Mouse (Mus musculus): ENCODE results near the gene Il4ra. TPM values are rescaled to one million over a fixed set of nuclear protein-coding genes. Genes with fewer than 3 reads are reported as not detected.

The Il4ra gene
- polyA plus RNA-seq, 1 experiment from 2014 or later: 16.5 TPM

DNA sequence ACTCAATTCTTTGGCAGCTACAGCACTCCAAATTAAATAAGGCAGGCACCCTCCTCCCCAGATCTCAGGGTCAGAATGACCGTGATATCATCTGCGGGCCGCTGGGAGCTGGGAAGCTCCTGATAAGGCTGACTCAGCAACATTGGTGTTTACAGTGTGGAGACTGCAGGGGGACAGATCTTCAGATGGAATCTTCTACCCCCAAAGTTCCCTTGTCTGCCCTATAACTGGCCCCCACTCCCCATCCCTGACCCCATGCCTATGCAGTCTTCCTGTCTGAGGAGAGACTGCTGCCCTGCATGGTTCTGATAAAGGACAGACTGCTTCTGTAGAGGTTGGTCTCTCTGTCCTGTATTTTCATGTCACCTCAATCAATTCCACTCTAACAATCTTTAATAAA, 28.9 kb upstream of the Il4ra start:
- no peaks in the 10 kb centered on the region for H3K9me3 ChIP-seq
- H3K4me3 ChIP-seq: no peak overlapping the region
- no peak overlapping the region for H3K27ac ChIP-seq
- H3K9ac ChIP-seq: no peak overlapping the region
- 32% methylated on average over 3 of the region's 3 CpGs for WGBS
- ATAC-seq (ENCODE audit: borderline replicate concordance, extremely low read depth, low FRiP score, low TSS enrichment): no peak
- no peaks in the 10 kb centered on the region for H3K36me3 ChIP-seq
- H3K4me2 ChIP-seq: no peak overlapping the region
- H3K27me3 ChIP-seq: no peaks in the 10 kb centered on the region
- H3K4me1 ChIP-seq: no peaks in the 10 kb centered on the region

DNA sequence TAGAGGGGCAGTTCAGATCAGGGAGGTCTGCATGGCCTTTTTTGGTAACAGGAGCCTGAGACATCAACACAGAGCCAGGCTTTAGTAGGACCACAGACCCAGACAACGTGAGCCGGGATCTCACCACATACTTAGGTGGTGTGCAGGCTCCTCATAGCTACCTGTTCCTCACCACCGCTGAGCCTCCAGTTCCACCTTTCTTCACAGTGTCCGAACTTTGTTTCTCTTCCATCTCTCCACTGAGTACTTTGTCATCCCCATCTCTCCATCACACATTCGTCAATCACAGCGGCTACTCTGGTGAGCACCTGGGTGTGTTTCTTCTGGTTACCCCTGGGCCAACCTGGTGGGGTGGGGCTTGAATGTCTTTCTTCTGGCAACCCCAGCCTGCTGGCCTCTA, 24.7 kb upstream of the Il4ra start:
- Histone ChIP-seq H3K4me2 (no peak overlapping the region), H3K9ac (no peak overlapping the region), H3K27ac (no peak overlapping the region), H3K36me3 (no peaks in the 10 kb centered on the region), H3K4me3 (no peak overlapping the region), H3K9me3 (no peaks in the 10 kb centered on the region), H3K4me1 (no peaks in the 10 kb centered on the region), H3K27me3 (no peaks in the 10 kb centered on the region)
- 89% methylated on average over 6 of the region's 6 CpGs for WGBS
- no peak for ATAC-seq (ENCODE audit: borderline replicate concordance, extremely low read depth, low FRiP score, low TSS enrichment)

DNA sequence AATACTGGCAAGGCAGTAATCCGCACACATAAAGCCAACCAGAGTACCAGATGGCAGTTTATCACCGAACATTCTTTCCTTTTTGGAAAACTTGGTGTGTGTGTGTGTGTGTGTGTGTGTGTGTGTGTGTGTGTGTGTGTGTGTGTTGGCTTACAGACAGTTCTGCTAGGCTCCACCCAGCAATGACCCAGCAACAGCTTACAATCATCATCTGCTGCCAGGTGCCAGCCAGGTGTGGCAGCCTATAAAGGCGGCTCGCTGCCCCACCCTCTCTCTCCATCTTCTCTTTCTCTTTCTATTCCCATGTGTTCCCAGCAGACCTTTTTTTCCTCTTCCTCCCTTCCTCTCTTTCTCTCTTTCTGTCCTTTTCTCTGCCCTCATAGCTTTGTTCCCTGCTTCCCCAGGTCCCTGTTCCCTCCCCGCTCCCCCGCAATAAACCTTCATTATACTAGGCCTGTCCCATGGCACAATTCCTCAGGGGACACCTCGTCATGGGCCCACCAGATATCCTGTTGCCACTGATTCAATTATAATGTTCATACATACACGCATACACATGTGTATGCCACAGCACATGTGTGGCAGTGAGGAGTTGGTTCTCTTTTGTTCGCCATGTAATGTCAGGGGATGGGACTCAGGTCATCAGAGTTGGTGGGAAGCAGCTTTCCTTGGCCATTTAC, 23.9 kb upstream of the Il4ra start:
- ATAC-seq (ENCODE audit: borderline replicate concordance, extremely low read depth, low FRiP score, low TSS enrichment): no peak
- H3K27me3 ChIP-seq: no peaks in the 10 kb centered on the region
- H3K4me3 ChIP-seq: no peak overlapping the region
- no peaks in the 10 kb centered on the region for H3K9me3 ChIP-seq
- no peak overlapping the region for H3K4me2 ChIP-seq
- H3K27ac ChIP-seq: no peak overlapping the region
- 86% methylated on average over 9 of the region's 9 CpGs for WGBS
- no peak overlapping the region for H3K9ac ChIP-seq
- no peaks in the 10 kb centered on the region for H3K4me1 ChIP-seq
- H3K36me3 ChIP-seq: no peaks in the 10 kb centered on the region

DNA sequence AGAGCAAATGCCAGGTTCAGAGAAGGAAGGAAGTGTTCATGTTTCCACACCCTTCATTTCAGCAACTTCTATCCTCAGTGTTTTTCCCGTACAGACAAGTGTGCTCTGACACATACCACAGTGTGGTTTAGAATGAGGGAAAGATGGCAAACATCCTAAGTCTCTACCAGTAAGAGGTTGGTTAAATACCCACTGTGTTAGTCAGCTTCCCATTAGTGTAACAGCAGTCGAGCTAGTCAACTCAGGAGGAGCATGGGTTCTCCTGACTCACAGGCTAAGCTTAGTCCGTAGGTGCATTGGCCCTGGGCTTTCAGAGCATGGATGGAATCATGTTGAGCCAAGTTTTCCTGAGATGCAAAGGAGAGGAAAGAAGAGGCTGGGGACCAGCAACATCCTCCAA, 12.6 kb upstream of the Il4ra start:
- no peaks in the 10 kb centered on the region for H3K27me3 ChIP-seq

DNA sequence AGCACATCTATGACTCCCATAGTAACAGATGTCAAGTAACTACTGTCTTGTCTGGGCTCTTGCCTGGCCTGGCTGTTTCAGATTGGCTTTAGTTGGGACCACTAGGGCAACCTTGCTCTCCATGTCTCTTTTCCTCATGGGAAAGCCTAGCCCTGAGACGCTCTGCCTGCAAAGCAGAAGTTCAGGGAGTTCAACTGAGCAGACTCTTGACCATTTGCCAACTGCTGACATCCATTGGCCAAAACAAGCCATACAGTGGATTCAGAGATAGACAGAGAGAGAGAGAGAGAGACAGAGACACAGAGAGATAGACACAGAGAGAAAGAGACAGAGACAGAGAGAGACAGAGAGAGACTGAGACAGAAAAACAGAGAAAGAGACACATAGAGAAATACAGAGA, 10.9 kb upstream of the Il4ra start:
- ATAC-seq (ENCODE audit: borderline replicate concordance, extremely low read depth, low FRiP score, low TSS enrichment): no peak
- Histone ChIP-seq H3K4me3 (no peak overlapping the region), H3K9me3 (no peaks in the 10 kb centered on the region), H3K27ac (no peak overlapping the region), H3K9ac (no peak overlapping the region), H3K27me3 (no peaks in the 10 kb centered on the region), H3K4me1 (no peaks in the 10 kb centered on the region), H3K4me2 (no peak overlapping the region), H3K36me3 (no peaks in the 10 kb centered on the region)
- 61% methylated on average over 1 of the region's 1 CpGs for WGBS

More for the DNA sequence above, 12.6 kb upstream of the Il4ra start:
- Histone ChIP-seq H3K9ac (no peak overlapping the region), H3K27ac (no peak overlapping the region), H3K4me3 (no peak overlapping the region), H3K9me3 (no peaks in the 10 kb centered on the region), H3K36me3 (no peaks in the 10 kb centered on the region), H3K4me1 (no peaks in the 10 kb centered on the region), H3K4me2 (no peak overlapping the region)
- ATAC-seq (ENCODE audit: borderline replicate concordance, extremely low read depth, low FRiP score, low TSS enrichment): no peak
- WGBS: 65% methylated on average over 3 of the region's 3 CpGs

DNA sequence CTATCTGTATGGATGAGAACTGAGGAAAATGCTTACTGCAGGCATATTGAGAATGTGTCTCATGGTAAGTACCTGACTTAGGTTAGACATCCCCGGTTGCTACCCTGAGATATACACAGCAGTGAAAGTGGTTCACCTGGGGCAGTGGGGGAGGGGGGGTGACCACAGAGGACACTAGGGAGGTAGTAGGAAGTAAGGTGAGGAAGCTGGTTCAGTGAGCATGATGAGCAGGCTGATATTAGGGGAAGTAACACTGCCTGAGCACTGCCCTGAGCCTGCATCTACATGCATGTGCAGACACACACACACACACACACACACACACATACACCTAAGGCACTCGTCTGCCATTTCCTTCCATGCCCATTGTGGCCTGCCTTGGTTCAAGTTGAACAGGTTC, 10.1 kb upstream of the Il4ra start:
- Histone ChIP-seq H3K4me2 (no peak overlapping the region), H3K27me3 (no peaks in the 10 kb centered on the region), H3K9me3 (no peaks in the 10 kb centered on the region), H3K4me3 (no peak overlapping the region), H3K4me1 (no peaks in the 10 kb centered on the region), H3K9ac (no peak overlapping the region), H3K36me3 (no peaks in the 10 kb centered on the region), H3K27ac (no peak overlapping the region)
- WGBS: 68% methylated on average over 2 of the region's 2 CpGs
- ATAC-seq (ENCODE audit: borderline replicate concordance, extremely low read depth, low FRiP score, low TSS enrichment): no peak

DNA sequence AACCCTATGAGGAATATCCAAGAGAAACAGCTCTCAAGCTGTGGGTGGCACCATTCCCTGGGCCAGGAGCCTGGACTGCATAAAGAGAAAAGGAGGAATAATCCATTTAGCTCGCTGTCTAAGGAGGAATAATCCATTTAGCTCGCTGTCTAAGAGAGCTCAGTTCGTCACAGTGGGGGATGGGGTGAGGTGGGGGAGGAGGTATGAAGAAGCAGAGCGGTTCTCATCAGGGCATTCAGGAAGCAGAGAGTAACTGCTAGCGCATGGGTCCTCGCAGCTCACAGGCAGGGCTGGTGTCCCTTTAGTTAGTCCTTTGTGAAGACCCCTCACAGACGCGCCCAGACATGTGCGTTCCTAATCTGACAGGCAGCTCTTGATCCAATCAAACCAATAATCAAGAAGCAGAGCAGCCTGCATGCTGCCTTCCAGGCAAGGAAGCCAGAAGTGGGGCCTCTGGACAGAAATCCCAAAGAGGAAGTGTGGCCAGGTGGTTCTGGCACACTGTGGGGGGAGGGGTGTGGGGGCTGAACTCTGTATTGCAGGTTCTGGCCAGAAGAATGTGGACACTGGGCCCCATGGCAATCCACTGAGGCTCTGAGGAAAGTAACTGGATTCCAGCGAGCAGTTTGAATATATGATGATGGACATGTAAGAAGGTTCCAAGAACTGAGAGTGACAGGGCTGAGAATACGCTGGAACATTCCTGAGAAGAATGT, 9.4 kb upstream of the Il4ra start:
- Histone ChIP-seq H3K4me3 (no peak overlapping the region), H3K36me3 (no peaks in the 10 kb centered on the region), H3K27ac (no peak overlapping the region), H3K9me3 (no peaks in the 10 kb centered on the region), H3K4me1 (no peaks in the 10 kb centered on the region), H3K9ac (no peak overlapping the region), H3K4me2 (no peak overlapping the region), H3K27me3 (no peaks in the 10 kb centered on the region)
- ATAC-seq (ENCODE audit: borderline replicate concordance, extremely low read depth, low FRiP score, low TSS enrichment): no peak
- 64% methylated on average over 11 of the region's 11 CpGs for WGBS

DNA sequence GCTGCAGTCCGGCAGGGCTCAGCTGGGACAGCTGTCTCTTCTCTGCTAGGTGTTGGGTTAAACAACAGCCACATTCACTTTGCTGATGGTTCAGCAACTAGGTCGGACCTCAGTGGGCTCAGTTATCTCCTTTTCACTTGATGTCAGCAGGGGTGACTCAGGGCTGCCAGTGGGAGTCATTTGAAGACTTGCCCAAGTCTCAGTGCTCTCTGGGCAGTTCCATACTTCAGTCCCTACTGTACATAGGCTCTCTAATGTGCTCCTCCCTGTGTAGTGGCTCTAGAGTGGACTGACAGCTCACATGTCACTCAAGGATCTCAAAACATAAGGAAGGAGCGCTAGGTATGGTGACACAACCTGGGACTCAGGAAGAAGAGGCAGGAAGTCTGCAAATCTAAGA, 8.4 kb upstream of the Il4ra start:
- H3K4me3 ChIP-seq: no peak overlapping the region
- no peak for ATAC-seq (ENCODE audit: borderline replicate concordance, extremely low read depth, low FRiP score, low TSS enrichment)
- 41% methylated on average over 3 of the region's 3 CpGs for WGBS

DNA sequence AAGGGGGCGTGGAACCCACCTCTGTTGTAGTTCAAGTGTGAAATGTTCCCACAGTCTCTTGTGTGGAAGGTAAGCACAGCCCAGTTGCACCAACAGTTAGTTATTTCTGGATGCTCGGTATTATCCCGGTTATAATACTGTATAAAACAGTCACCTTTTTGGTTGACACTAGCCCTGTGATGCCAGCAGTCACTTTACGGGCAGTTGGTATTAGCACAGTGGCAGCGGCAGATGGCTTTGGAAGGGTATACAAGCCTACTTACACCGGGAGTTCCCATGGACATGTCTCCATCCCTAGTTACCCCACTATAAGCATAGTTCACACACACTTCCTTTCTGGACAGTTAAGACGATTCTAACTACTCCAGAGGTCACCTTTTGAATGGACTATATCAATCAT, 6.6 kb upstream of the Il4ra start:
- ATAC-seq (ENCODE audit: borderline replicate concordance, extremely low read depth, low FRiP score, low TSS enrichment): no peak
- 87% methylated on average over 7 of the region's 7 CpGs for WGBS

More for the DNA sequence above, 8.4 kb upstream of the Il4ra start:
- no peaks in the 10 kb centered on the region for H3K27me3 ChIP-seq
- no peak overlapping the region for H3K4me2 ChIP-seq
- no peaks in the 10 kb centered on the region for H3K36me3 ChIP-seq
- no peaks in the 10 kb centered on the region for H3K4me1 ChIP-seq
- H3K27ac ChIP-seq: no peak overlapping the region
- no peaks in the 10 kb centered on the region for H3K9me3 ChIP-seq
- no peak overlapping the region for H3K9ac ChIP-seq

DNA sequence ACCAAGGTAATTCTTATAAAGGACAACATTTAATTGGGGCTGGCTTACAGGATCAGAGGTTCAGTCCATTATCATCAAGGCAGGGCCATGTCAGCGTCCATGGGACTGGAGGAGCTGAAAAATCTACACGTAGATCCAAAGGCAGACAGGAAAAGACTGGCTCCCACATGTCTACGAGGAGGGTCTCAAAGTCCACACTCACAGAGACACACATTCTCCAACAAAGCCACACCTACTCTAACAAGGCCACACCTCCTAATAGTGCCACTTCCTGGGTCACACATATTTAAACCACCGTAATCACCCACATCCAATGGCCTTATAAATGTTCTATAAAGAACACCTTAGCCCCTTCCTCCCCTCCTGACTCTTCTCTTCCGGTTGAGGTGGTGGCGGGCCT, 5.2 kb upstream of the Il4ra start:
- Histone ChIP-seq H3K36me3 (no peaks in the 10 kb centered on the region), H3K9me3 (no peaks in the 10 kb centered on the region), H3K4me1 (peaks cover 12% of the 10 kb centered on the region), H3K9ac (no peak overlapping the region), H3K27me3 (no peaks in the 10 kb centered on the region), H3K4me2 (no peak overlapping the region), H3K4me3 (no peak overlapping the region), H3K27ac (no peak overlapping the region)
- ATAC-seq (ENCODE audit: borderline replicate concordance, extremely low read depth, low FRiP score, low TSS enrichment): no peak
- WGBS: 84% methylated on average over 6 of the region's 6 CpGs

More for the DNA sequence above, 6.6 kb upstream of the Il4ra start:
- no peaks in the 10 kb centered on the region for H3K27me3 ChIP-seq
- H3K4me1 ChIP-seq: peaks cover 5% of the 10 kb centered on the region; the same call in 1 of the 2 replicates
- H3K4me2 ChIP-seq: no peak overlapping the region
- no peaks in the 10 kb centered on the region for H3K9me3 ChIP-seq
- no peak overlapping the region for H3K9ac ChIP-seq
- no peak overlapping the region for H3K27ac ChIP-seq
- no peak overlapping the region for H3K4me3 ChIP-seq
- H3K36me3 ChIP-seq: no peaks in the 10 kb centered on the region

DNA sequence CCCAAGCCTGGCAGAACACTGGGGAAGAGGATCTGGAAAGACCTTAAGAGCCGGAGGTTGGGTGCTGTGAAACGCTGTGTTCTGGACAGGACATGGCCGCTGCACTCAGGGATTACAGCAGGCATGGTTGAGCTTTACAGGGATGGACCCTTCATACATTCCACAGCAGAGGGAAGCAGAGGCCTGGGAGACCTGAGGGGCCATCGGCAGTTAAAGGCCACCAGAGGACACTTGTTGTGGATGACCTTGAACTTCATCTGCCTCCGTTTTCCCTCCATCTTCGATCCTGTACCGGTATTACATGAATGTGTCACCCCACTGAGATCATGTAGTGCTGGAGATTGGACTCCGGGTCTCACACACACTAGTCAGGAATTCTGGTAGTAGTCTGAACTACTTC, 2.0 kb upstream of the Il4ra start:
- no peaks in the 10 kb centered on the region for H3K36me3 ChIP-seq
- WGBS: 78% methylated on average over 8 of the region's 8 CpGs
- H3K9ac ChIP-seq: no peak overlapping the region
- H3K4me2 ChIP-seq: no peak overlapping the region
- no peaks in the 10 kb centered on the region for H3K27me3 ChIP-seq
- H3K27ac ChIP-seq: peak overlapping the region; percentile 61
- no peak for ATAC-seq (ENCODE audit: borderline replicate concordance, extremely low read depth, low FRiP score, low TSS enrichment)
- no peak overlapping the region for H3K4me3 ChIP-seq
- H3K9me3 ChIP-seq: no peaks in the 10 kb centered on the region
- H3K4me1 ChIP-seq: peaks cover 33% of the 10 kb centered on the region

DNA sequence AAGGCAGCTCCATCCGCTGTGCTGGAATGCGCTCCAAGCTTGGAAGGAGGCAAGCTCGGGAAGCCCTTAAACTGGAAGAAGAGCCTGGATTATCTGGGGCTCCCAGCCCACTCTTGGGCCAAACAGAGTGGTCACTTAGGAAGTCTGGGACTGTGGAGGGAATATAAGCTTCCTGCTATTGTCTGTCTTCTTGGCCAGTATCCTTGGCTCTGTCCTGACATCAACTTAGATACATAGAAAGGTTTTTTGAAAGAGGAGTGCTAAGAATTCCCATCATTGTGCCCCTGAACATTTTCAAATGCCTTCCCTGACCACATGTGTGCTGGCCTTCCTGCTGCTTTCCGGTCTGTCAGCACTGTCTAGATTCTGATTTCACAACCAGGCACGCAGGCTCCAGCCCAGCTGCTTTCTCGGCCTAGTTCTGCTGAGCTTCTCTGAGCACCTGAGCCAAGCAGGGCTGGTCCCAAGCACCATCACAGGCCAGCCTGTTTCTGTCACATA, 989 bp upstream of the Il4ra start:
- ATAC-seq (ENCODE audit: borderline replicate concordance, extremely low read depth, low FRiP score, low TSS enrichment): peak; percentile 12; the same call in 1 of the 2 replicates
- 50% methylated on average over 6 of the region's 6 CpGs for WGBS

More for the DNA sequence above, 989 bp upstream of the Il4ra start:
- no peak overlapping the region for H3K9ac ChIP-seq
- H3K9me3 ChIP-seq: no peaks in the 10 kb centered on the region
- H3K36me3 ChIP-seq: no peaks in the 10 kb centered on the region
- peak overlapping the region; percentile 89; the same call in 1 of the 2 replicates for H3K4me2 ChIP-seq
- H3K27me3 ChIP-seq: no peaks in the 10 kb centered on the region
- H3K4me1 ChIP-seq: peaks cover 39% of the 10 kb centered on the region
- H3K27ac ChIP-seq: peak overlapping the region; percentile 79
- H3K4me3 ChIP-seq: no peak overlapping the region
